Mouse (Mus musculus): ENCODE data around the gene Acot4.
"Not testable (repeated sequence)": the region's sequence is repeated elsewhere in the genome, so short reads cannot be mapped to it uniquely, and the experiment has no call there.

Gene Acot4

GRCm38 (mm10) chr12:84038241-84038640, at the start of gene Acot4:
Gene Acot4, plus strand, starts transcription at chr12:84038379.
- not testable (repeated sequence) for DNase-seq (ENCODE audit: low spot score in 2 of 2)

GRCm38 (mm10) chr12:83988483-83988882, 49.7 kb upstream of the Acot4 start:
- no peak for DNase-seq (ENCODE audit: low spot score in 2 of 2)

GRCm38 (mm10) chr12:83989378-83989777, 48.8 kb upstream of the Acot4 start:
- DNase-seq (ENCODE audit: low spot score in 2 of 2), result no peak

- no peak for DNase-seq (ENCODE audit: low spot score in 2 of 2)
Measured at GRCm38 (mm10) chr12:83997221-83997620, 41.0 kb upstream of the Acot4 start.

GRCm38 (mm10) chr12:83998341-83999107, 39.7 kb upstream of the Acot4 start:
- no peak for DNase-seq (ENCODE audit: low spot score in 2 of 2)

GRCm38 (mm10) chr12:83999237-83999636, 38.9 kb upstream of the Acot4 start:
- DNase-seq (ENCODE audit: low spot score in 2 of 2), result not testable (repeated sequence)

- DNase-seq (ENCODE audit: low spot score in 2 of 2), result no peak
Measured at GRCm38 (mm10) chr12:84000418-84000817, 37.8 kb upstream of the Acot4 start.

- no peak for DNase-seq (ENCODE audit: low spot score in 2 of 2)
Measured at GRCm38 (mm10) chr12:84003866-84004265, 34.3 kb upstream of the Acot4 start.

- no peak for DNase-seq (ENCODE audit: low spot score in 2 of 2)
Measured at GRCm38 (mm10) chr12:84008251-84008650, 29.9 kb upstream of the Acot4 start.

- DNase-seq (ENCODE audit: low spot score in 2 of 2), result no peak
Measured at GRCm38 (mm10) chr12:84008729-84009128, 29.4 kb upstream of the Acot4 start.

- DNase-seq (ENCODE audit: low spot score in 2 of 2), result peak; percentile 11 to 49
Measured at GRCm38 (mm10) chr12:84009171-84009965, 28.8 kb upstream of the Acot4 start, which contains the start of gene Acot1. Gene Acot1, plus strand, starts transcription at chr12:84009490.

GRCm38 (mm10) chr12:84010201-84010600, 28.0 kb upstream of the Acot4 start:
- no peak for DNase-seq (ENCODE audit: low spot score in 2 of 2)

GRCm38 (mm10) chr12:84011251-84012040, 26.7 kb upstream of the Acot4 start:
- DNase-seq (ENCODE audit: low spot score in 2 of 2), result no peak

GRCm38 (mm10) chr12:84013130-84013529, 25.0 kb upstream of the Acot4 start:
- DNase-seq (ENCODE audit: low spot score in 2 of 2), result no peak

GRCm38 (mm10) chr12:84013701-84014100, 24.5 kb upstream of the Acot4 start:
- DNase-seq (ENCODE audit: low spot score in 2 of 2), result no peak

GRCm38 (mm10) chr12:84020528-84020927, 17.7 kb upstream of the Acot4 start:
- DNase-seq (ENCODE audit: low spot score in 2 of 2), result not testable (repeated sequence)

- not testable (repeated sequence) for DNase-seq (ENCODE audit: low spot score in 2 of 2)
Measured at GRCm38 (mm10) chr12:84022266-84022665, 15.9 kb upstream of the Acot4 start.

- DNase-seq (ENCODE audit: low spot score in 2 of 2), result no peak
Measured at GRCm38 (mm10) chr12:84023052-84023745, 15.0 kb upstream of the Acot4 start.

- DNase-seq (ENCODE audit: low spot score in 2 of 2), result no peak
Measured at GRCm38 (mm10) chr12:84025888-84026287, 12.3 kb upstream of the Acot4 start.

- DNase-seq (ENCODE audit: low spot score in 2 of 2), result not testable (repeated sequence)
Measured at GRCm38 (mm10) chr12:84028328-84028727, 9.9 kb upstream of the Acot4 start.

- not testable (repeated sequence) for DNase-seq (ENCODE audit: low spot score in 2 of 2)
Measured at GRCm38 (mm10) chr12:84029043-84029442, 9.1 kb upstream of the Acot4 start.

All from thymus, postnatal 10 days (tissue).